Mouse (Mus musculus): Measurements from ENCODE around the gene Gipc2.
A peak's percentile ranks its signal among the peaks of the same experiment; 100 is the strongest.

The Gipc2 gene

DNA sequence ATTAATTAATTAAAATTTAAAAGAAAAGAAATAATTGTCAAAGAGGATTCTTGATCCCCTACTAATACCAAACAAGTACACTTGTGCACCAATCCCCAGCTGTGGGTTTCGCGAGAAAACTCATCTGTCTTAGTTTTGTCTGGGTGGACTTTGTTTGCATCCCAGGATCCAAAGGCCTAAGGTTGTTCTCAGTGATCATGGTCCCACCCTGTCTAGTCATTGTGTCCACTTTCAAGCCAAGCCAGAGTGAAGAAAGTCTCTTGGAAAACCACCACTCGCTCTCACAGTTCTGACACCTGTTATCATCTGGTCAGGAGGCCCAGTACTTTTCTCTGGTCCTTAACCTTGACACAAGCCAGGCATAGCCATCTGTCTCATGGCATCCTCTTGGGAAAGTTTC, 48.1 kb downstream of the Gipc2 start:
- no peak for DNase-seq (ENCODE audit: low spot score)

DNA sequence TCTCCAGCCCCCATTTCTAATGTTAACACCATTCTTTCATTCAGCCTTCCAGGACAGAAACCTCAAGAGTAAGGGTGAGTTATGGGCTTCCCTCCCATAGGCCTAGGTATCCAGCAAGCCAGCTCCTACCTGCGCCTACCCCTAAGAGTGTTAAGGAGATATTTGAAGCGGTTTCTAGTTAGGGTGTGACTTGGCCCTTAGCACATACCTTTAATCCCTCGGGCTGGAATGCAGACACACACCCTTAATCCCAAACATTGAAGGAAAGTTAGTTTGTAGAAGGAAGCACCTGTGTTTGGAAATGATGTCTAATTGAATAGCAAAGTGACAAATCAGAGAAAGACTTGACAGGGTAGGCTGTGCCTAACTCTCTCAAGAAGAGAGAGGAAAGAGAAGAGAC, 49.9 kb downstream of the Gipc2 start:
- DNase-seq (ENCODE audit: low spot score), result no peak

DNA sequence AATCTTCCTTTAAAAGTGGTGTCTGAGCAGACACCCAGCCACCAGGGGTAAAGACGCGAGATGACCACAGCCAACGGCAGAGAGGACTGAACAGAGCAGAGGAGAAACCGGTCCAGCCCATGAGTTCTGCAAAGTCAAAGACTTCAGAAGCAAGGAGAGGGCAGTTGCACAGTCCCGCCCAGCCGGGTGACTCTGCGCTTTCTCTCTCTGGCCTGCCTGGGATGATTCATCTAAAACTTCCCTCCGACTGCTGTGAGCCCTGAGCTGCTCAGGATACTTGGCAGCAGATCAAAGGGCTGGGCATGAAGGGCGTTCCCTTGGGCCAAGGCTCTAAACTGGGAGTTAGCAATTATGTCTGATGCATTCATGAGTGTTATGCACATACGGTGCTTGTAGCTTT, 51.2 kb downstream of the Gipc2 start:
- peak; percentile 92 for DNase-seq (ENCODE audit: low spot score)

DNA sequence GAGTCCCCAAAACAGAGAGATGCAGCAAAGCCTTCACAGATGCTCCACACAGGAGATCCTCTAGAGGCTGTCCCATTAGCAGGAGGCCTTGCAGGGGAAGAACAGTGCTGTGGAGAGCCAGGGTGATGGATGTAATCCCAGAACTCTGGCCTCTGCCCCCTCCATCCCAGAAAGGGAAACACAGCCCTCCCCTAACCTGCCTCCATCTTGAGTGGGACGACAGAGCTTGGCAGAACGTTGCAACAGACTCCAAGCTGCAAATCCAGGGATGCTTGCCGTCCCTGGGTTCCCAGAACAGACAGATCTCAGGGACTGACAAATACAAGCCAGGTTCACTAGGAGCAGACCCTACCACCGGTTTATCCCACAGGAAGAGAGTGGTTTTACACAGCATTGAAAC, 51.8 kb downstream of the Gipc2 start:
- no peak for DNase-seq (ENCODE audit: low spot score)

DNA sequence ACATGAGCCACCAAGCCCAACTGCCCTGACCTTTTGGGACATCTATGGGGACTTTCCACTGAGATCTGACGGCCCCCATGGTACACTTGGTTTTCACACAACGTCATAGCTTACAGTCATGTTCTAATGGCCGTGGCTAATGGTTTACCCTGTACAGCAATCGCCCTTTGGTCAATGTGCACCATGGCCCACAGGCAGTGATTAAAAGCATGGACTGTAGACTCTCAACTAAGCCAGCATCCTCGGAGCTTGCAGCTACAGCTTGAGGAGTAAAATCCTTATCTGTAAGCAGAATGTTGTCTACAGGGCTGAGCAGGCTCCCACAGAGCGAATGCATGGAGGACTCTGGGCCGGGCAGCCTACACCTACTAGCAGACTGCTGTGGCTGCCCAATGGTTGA, 52.5 kb downstream of the Gipc2 start:
- DNase-seq (ENCODE audit: low spot score), result no peak

DNA sequence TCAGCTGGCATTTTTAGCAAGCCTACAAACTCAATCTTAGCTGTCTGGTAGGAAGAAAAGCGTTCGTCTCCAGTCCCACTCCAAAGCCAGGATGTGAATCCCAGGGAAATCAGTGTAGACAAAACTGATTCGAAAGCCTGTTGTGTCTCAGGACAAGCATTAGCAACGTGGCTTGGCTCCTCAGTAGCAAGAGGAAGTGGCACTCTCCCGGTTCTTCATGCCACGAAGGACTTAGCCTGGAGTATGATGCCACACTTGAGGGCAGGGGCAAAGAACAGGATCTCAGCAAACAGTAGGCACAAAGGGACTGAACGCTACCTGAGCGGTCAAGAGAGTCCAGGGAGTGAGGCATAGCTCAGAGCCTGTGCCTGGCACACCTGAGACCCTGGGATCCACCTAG, 53.4 kb downstream of the Gipc2 start:
- DNase-seq (ENCODE audit: low spot score), result no peak

DNA sequence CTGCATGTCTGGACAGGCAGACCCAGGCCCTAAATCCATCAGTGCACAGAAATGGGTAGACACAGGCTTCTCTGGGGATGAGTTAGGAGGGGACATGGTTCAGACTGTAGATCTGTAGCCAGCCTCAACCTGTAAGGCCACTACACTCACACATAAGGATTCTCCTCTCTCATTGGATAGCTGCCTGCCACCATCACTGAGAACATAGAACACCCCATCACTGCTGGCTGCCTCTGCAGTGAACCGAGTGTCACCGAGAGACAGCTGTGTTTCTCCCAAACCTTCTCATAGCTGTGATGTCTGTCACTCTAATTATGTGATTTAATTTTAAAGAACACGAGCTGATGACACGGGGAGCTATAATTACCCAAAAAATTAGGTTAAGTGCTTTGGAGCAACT, 54.5 kb downstream of the Gipc2 start:
- DNase-seq (ENCODE audit: low spot score), result no peak

DNA sequence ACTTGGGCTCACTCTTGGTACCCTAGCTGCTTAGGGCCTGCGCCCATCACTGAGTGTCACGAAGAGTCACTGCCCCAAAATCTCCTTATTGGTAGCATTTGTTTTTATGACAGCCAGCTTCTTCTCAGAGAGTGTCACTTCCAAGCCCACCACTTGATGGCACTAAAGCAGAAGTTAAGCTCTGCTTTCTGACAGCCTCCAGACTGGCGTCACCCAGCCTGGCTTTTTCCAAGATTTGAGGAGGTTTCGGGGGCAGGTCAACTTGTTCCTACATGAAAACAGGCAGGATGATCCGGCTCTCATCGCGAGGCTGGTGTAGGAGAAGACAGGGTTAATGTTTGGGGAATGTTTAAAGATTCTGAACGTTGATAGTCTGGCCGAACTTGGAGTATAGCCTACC, 54.9 kb downstream of the Gipc2 start:
- peak; percentile 87 for DNase-seq (ENCODE audit: low spot score)

DNA sequence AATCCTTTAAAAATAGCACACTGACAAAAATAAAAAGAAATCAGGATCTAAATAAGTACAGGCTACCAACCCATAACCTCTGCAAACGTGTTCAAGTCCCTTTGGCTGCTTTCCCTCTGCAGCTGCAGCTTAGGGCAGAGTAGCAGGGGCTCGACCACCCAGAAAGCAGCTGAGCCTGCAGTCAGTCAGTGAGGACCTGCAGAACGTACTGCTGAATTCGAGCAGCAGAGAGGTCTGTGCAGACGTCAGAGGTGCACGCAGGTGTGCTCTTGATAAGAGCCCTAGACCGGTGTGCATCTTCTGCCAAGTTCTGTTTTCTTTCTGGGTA, 56.8 kb downstream of the Gipc2 start:
- no peak for DNase-seq (ENCODE audit: low spot score)

DNA sequence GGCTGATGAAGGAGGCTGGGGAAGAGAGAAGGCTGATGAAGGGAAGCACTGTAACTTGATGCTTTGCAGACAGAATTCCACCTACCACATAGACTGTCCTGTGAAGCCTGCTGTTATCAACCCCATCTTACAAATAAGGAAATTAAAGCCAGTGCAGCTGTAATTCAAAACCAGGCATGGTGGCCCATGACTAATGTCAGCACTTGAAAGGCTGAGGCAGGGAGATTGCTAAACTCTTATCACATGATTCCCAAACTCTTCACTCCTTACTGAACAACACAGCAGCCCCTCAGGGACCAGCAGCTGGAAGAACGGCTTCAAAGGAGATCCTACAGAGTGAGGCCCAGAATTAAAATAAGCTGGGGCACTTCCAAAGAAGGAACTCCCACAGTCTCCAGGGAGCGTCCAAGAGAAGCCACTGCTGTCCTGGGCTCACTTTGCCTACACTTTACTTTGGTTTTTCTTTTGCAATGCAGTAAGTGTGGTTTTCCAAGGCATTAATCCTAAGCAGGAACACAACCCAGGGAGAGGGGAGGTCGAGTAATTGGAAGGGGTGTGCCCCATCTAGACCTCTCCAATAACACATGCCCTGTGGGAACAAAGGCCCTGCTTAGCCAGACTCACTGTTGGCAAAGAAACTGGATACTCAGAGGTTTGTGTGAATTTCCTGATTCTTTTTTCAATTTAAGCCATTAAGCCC, 57.3 kb downstream of the Gipc2 start:
- no peak for DNase-seq (ENCODE audit: low spot score)

DNA sequence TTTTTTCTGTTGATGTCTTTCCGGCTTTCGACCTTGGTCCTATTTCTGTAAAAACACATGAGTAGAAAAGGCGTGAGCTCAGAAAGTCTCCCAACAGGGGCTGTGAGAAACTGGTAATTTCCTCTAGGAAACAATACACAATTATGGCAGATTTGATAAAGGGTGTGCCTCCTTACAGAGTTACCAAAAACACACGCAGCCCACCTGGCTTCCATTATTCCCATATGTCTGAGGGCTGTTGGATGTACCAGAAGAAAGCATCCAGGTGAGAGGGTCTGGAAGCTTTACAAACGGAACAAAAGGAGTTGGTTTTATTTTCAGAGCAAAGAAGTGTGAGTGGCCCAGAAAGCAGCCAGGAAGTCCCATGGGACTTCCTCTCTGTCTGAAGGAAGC, 58.0 kb downstream of the Gipc2 start:
- DNase-seq (ENCODE audit: low spot score), result no peak

DNA sequence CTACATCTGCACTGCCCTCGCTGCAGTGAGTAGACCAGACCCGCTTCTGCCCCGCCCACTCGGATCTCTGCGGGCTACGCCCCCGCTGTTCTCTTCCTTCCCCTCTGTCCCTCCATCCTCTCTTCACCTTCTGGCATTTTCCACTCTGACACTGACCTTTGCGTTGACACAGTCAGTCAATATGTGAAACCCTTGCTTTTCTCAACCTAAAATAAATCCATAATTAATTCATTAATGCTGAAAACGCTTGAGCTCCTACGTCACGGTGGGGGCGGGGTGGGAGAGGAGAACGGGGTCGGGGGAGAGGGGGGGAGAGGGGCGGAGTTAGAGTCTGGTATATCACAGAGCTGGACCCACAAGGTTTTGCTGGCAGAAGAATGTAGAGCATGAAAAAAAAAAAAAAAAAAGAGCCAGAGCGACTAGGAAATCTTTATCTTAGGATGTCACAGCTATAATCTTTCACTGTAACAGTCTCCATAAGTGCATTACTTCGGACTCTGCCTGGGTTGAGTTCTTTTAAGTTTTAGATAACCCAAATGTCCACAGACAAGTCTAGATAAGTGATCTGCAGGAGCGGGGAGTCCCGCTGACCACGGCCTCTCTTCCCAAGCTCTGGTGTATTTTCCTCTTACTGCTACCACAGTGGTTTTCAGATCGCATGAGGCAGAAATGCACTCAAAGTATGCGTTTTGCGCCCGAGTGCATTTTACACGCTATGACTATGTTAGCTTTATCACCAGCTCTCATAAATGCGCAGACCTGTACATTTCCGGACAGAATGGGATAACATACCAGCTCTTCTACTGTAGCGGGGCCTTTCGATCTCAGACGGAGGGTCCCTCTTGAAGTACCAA, 58.7 kb downstream of the Gipc2 start:
- DNase-seq (ENCODE audit: low spot score), result no peak

DNA sequence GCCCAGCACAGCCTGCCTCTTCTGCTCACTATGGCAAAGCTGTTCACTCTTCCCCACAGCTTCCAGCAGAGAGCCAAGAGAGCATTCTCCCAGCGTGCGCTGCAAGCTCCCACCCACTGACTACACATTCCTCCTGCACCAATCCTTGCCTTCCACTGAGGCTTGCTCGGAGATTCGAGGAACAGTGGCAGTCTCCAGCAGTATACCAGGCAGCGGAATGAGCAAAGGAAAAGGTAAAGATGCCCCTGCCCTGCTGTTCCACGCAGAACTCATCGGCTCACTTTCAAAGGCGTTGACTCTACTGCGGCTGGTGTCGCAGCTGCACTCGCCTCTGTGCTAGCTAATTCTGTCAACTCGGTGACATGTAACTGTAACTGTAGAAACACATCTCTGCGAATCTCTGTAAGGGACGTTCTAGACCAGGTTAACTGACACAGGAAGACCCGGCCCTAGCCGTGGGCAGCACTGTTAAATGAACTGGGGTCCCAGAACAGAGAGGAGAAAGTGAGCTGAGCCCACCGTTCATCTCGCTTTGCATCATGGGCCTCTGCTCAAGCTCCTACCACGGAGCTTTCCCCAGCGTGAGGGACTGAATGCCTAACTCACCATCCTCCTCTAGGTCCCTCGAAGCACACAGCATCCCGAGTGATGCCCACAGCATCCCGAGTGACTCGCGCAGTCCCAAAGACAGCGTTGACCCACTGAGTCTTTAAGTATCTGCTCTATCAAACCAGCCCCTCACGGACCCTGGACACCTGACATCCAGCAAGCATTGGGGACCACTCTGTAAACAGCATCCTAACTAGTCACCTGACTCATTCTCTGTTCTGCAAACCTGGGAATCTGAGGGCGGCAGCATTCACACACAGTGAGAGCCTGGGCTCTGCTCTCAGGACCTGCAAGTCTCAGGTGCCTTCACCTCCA, 59.5 kb downstream of the Gipc2 start:
- DNase-seq (ENCODE audit: low spot score), result no peak

DNA sequence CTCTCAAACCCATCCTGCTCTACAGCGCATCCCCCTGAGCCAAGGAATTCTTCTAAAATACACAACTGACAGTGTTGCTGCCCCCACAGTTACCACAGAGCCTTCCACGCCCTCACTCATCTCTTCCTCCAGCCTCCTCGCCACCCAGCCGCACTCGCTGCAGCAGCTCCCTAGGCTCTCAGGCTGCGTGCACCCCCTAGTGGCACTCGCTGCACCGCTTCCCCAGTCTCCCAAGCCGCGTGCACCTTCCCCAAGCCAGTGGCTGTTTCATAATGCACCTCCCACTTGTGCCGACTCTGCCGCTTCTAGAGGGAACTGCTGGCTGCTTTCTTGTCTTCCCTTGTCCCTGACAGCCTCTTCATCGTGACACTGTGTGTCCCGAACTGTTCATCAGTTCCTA, 60.7 kb downstream of the Gipc2 start:
- DNase-seq (ENCODE audit: low spot score), result peak; percentile 55

DNA sequence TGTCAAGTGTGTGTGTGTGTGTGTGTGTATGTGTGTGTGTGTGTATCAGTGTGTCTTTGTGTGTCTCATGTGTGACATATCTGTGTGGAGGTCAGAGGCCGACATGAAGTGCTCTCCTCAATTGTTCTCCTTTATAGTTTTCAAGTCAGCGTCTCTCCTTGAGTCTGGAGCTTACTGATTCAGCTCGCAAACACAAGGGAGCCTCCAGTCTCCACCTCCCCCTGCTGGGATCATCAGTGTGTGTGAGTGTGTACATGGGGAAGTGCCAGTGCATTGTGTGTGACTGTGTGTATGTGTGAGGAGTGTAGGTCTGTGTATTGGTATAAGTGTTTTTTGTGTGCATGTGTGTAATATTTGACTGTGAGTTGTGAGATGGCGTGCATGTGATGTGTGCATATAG, 62.6 kb downstream of the Gipc2 start:
- DNase-seq (ENCODE audit: low spot score), result no peak

DNA sequence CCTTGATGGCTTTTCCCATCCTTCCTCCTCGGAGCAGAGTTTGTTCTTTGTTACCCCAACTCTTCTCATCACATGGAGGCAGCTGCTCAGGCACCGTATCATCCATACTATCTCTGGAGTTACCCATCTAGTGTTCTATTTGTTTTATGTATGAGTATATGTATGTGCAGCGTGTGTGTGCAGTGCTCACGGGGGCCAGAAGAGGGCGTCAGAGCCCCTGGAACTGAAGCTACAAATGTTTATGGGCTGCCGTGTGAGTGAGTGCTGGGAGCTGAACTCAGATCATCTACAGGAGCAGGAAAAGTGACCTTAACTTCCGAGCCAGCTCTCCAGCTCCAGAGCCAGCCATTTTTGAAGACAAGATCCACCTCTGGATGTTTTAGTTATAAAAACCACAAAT, 64.6 kb downstream of the Gipc2 start:
- no peak for DNase-seq (ENCODE audit: low spot score)

DNA sequence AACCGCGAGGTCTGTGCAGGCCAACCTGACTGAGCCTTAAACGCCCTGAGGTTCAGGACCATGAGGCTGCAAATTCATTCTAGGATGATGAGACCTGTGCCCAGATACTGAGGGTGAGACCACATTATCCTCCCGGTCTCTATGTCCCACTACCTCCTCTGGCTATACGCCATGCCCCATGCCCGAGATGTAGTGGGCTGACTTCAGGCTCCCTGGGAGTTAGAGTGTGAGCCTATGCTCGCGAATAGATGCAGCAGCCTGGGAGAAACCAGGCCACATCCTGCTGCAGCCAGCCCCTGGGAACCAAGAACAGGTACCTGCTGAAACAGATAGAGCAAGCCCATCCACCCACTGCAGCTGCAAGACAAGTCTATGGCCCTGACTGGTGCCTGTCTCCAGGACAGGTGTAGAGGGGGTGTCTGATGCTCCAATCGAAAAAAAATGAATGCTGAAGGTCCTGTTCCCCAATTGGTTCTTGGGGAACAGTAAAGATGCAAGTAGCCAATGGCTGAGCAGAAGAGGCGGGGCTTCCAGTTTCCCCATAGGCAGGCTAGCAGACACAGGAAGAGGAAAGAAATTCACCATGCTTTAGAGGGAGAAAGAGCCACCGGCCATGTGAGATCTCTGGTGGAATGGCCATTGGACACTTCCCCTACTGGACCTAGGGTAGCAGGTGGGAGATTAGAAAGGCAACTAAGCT, 65.8 kb downstream of the Gipc2 start:
- DNase-seq (ENCODE audit: low spot score), result no peak

DNA sequence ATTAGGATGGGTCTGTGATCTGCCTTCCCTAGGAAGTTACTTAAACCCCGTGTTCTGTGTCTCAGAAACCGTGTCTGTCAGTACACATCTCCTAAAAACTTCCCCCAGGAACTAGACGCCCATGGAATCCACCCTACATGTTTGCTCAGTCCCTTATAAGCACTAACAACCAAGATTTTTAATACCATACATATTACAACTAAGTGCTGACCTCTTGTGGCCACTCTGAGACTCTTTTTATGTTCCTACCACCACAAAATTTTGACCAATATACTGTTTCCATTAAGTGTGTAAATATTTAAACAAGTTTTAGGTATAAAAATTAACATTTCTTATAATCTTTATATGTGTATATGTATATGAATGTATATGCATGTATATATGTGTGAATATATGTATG, 71.0 kb downstream of the Gipc2 start:
- no peak for DNase-seq (ENCODE audit: low spot score)

DNA sequence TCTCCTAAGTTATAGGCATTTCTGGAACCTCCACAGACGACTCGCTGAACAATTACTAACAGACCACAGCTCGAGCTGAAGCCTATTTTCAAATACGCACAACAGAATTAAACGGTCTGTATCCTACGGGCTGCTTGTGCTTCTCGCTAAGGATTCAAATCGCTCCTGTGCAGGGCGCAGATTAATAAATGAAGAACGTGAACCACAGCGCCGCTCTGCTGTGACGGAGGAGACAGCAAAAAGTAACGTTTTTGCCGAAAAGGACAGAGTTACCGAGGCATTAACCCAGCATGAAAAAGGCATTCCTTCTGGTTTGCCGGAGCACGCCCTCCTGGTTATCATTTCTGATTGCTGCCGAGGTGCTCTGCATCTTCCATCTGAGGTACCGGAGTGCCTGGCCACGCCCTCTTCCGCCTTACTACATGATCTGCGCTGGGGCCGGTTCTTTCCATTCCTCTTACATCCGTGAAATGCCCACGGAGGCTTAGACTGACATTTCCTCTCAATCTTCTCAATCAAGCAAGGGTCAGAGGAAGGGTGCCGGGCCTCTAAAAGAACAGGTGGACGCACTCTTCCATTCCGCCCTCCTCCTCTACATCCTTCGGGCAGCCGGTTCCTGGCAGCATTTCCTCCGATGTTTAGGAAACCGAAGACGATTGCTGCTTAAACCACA, 73.5 kb downstream of the Gipc2 start:
- DNase-seq (ENCODE audit: low spot score), result no peak

DNA sequence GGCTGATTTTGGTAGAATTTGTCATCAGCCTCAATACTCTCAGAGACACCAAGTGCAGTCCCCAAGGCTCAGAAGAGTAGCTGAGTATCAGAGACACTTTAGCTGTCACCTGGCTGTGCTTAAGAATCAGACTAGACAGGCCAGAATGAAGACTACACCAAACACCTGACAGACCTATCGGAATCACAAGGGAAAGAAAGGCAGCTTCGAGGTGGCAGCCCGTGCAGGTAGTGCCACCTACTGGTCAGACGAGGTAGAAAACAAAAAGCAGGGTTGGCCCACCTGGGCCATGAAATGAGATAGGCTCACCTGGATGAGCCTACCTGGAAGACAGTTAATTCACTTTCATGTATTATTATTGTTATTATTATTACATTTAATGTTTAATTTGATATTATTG, 76.9 kb downstream of the Gipc2 start:
- DNase-seq (ENCODE audit: low spot score), result peak; percentile 54

DNA sequence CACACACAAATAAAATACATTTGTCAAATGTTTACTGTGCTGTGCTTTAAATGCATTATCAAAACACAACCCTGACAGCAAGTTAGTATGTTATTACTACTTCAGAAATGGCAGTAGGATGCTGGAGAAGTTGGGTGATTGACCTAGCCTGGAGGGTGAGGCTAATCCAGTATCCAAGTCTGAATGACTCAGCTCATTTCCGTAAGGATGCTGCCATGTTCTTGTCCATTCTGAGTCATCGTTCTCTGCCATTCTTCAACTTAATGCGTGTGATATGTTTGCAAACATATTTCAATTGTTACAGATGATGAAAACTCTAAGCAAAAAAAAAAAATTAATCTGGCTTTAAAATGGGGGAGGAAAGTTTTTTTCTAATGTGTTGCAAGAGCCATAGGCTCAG, 84.6 kb downstream of the Gipc2 start:
- no peak for DNase-seq (ENCODE audit: low spot score)

DNA sequence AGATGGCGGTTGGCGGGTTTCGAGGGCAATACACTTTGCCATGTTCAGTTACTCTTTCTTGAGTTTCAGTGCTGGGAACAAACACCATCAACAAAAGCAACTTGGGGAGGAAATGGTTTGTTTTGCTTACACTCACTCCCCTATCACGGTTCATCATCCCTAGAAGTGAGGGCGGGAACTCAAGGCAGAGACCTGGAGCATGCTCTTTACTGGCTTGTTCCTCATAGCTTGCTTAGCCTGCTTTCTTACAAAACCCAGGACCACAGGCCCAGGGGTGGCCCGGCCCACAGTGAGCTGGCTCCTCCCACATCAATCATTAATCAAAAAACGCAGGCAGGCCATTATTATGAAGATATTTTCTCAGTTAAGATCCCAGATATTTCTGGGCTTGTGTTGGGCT, 89.9 kb downstream of the Gipc2 start:
- DNase-seq (ENCODE audit: low spot score), result no peak
